Mouse (Mus musculus): ENCODE data around the gene Gpr135. TPM values are rescaled to one million over a fixed set of nuclear protein-coding genes. Genes with fewer than 3 reads are reported as not detected.

The Gpr135 gene
- polyA plus RNA-seq, 1 experiment from 2014 or later = 0.62 TPM

DNA sequence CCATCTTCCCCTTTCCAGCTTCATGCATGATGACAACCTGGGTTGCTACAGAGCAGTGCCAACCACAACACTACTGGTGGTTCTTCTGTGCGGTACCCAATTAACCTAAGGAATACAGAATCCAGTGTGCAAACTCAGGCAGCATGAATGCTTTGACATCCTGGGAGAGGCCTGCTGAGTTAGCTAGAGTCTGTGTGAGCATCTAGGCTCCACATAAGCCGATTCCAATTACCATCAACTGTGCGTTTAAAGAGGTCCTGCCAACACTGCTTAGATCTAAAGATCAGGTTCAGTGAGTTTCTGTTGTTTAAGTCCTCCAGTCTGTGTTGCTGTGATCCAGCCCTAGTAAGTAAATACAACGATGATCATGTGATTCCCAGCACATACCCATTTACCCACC lies 50.6 kb downstream of the Gpr135 start:
- no peak for DNase-seq (ENCODE audit: low spot score)
- no peak overlapping the region for H3K4me2 ChIP-seq (replicated peaks; ENCODE audit: low read depth)
- no peak overlapping the region for H3K4me3 ChIP-seq (ENCODE audit: low read depth, low read length)
- H3K27ac ChIP-seq (replicated peaks) = no peak overlapping the region
- TF ChIP-seq CTCF (IDR thresholded peaks at IDR 0.05; ENCODE audit: low read depth) (no peak), EP300 (optimal IDR thresholded peaks at IDR 0.05) (no peak)
- no peaks in the 10 kb centered on the region for H3K27me3 ChIP-seq (ENCODE audit: control insufficient read depth, insufficient read depth, low read length)
- H3K36me3 ChIP-seq (ENCODE audit: control insufficient read depth, insufficient read depth, low read length) = no peaks in the 10 kb centered on the region
- H3K9ac ChIP-seq (ENCODE audit: low read length) = no peak overlapping the region
- H3K9me3 ChIP-seq (ENCODE audit: control insufficient read depth, low read length) = no peaks in the 10 kb centered on the region
- no peak for ATAC-seq (ENCODE audit: low FRiP score, low TSS enrichment)
- 80% methylated on average over 4 of the region's 4 CpGs for WGBS
- no peaks in the 10 kb centered on the region for H3K4me1 ChIP-seq (replicated peaks; ENCODE audit: control insufficient read depth, insufficient read depth)

Other genes starting within 250 kb of the Gpr135 start
- gene Daam1, start 240.0 kb downstream of the Gpr135 start, polyA plus RNA-seq (2015; fragmentation: Nextera tagmentation; extraction: Ambion mirVana) = 6.9 and 7.2 TPM in 2 replicates
- gene L3hypdh, start 14.3 kb upstream of the Gpr135 start, polyA plus RNA-seq (2015; fragmentation: Nextera tagmentation; extraction: Ambion mirVana) = 8.0 and 8.7 TPM in 2 replicates
- 40.6 and 43.1 TPM in 2 replicates for gene Jkamp, start 14.5 kb upstream of the Gpr135 start, polyA plus RNA-seq (2015; fragmentation: Nextera tagmentation; extraction: Ambion mirVana)
- gene Ccdc175, start 113.9 kb upstream of the Gpr135 start, polyA plus RNA-seq (2015; fragmentation: Nextera tagmentation; extraction: Ambion mirVana) = not detected in 2 replicates

Data from stomach, postnatal 0 days (tissue).